8 mouse cellular contexts compared by ENCODE assay signal in genomic region chr2:14676885-14677516, GRCm38 (mm10).
DNase-seq lines count a peak whose midpoint lies in the region; ATAC-seq lines count a peak whose summit lies in the region.

No protein-coding gene starts in this region.

- H3K9ac ChIP-seq in heart, embryonic 15.5 days, result no peak overlapping the region
- H3K9ac ChIP-seq in midbrain, embryonic 12.5 days (replicated peaks), result no peak overlapping the region

- H3K4me2 ChIP-seq in heart, embryonic 15.5 days, result peak overlapping the region; percentile 19
- no peak overlapping the region for H3K4me2 ChIP-seq in midbrain, embryonic 12.5 days (replicated peaks)

- no peaks in the 10 kb centered on the region for H3K9me3 ChIP-seq in heart, embryonic 15.5 days (replicated peaks)
- no peaks in the 10 kb centered on the region for H3K9me3 ChIP-seq in midbrain, embryonic 12.5 days

- ATAC-seq in activated CD4-positive, CD25-positive, alpha-beta regulatory T cell, adult 4 months, result peak; percentile 28
- ATAC-seq in heart, embryonic 15.5 days (replicated peaks; ENCODE audit: insufficient number of reproducible peaks, insufficient read depth, low FRiP score, low read depth), result no peak; the same call in 1 of the 2 replicates
- peak; percentile 71; the same call in 1 of the 2 replicates for ATAC-seq in midbrain, embryonic 12.5 days (ENCODE audit: low FRiP score, low read depth)

- 23% methylated on average over 6 of the region's 6 CpGs for WGBS in heart, embryonic 15.5 days
- WGBS in midbrain, embryonic 12.5 days, result 26% methylated on average over 6 of the region's 6 CpGs

- no peaks in the 10 kb centered on the region for H3K27me3 ChIP-seq in heart, embryonic 15.5 days
- H3K27me3 ChIP-seq in midbrain, embryonic 12.5 days, result no peaks in the 10 kb centered on the region

- peak; percentile 14 for DNase-seq in right cerebral cortex, postnatal 14 days
- no peak for DNase-seq in right cerebral cortex, postnatal 25 days
- peak; percentile 82 for DNase-seq in embryo, embryonic 10 days (ENCODE audit: low spot score)
- DNase-seq in kidney, postnatal 25 days, result peak; percentile 35 to 69
- DNase-seq in yolk sac, embryonic 10.5 days (ENCODE audit: low spot score), result no peak

- H3K36me3 ChIP-seq in heart, embryonic 15.5 days, result no peaks in the 10 kb centered on the region
- H3K36me3 ChIP-seq in midbrain, embryonic 12.5 days, result no peaks in the 10 kb centered on the region

- no peak overlapping the region for H3K4me3 ChIP-seq in heart, embryonic 15.5 days
- H3K4me3 ChIP-seq in midbrain, embryonic 12.5 days, result no peak overlapping the region

- H3K27ac ChIP-seq in heart, embryonic 15.5 days, result peak overlapping the region; percentile 47; the same call in 1 of the 2 replicates
- no peak overlapping the region for H3K27ac ChIP-seq in midbrain, embryonic 12.5 days (replicated peaks)

- H3K4me1 ChIP-seq in heart, embryonic 15.5 days (replicated peaks), result peaks cover 12% of the 10 kb centered on the region
- 0 out of 2 replicates have a peak, but pooled peaks cover 3% of the 10 kb centered on the region for H3K4me1 ChIP-seq in midbrain, embryonic 12.5 days

Comparison
In these comparisons a context has a peak if more than half of its experiments do, and no peak if none do; other contexts are left out.
1. DNase-seq: peak in right cerebral cortex, postnatal 14 days (single experiment), embryo, embryonic 10 days (single experiment) and kidney, postnatal 25 days (2 of 2); none in right cerebral cortex, postnatal 25 days (single experiment) and yolk sac, embryonic 10.5 days (single experiment).